Mouse (Mus musculus) megakaryocyte, embryonic 14.5 days (primary cell): ENCODE measurements around the gene Ccdc81.

Source experiments
- FLI1 ChIP-seq: IDR thresholded peaks from 2 replicates; pipeline ENCODE4 v1.6.1; 2012; ENCODE audit warnings: low read length, inconsistent platforms, mixed read lengths
- GATA1 ChIP-seq: IDR thresholded peaks from 3 replicates; pipeline ENCODE4 v1.6.1; 2012; ENCODE audit warnings: mixed read lengths, low read length, inconsistent platforms, borderline replicate concordance

DNA sequence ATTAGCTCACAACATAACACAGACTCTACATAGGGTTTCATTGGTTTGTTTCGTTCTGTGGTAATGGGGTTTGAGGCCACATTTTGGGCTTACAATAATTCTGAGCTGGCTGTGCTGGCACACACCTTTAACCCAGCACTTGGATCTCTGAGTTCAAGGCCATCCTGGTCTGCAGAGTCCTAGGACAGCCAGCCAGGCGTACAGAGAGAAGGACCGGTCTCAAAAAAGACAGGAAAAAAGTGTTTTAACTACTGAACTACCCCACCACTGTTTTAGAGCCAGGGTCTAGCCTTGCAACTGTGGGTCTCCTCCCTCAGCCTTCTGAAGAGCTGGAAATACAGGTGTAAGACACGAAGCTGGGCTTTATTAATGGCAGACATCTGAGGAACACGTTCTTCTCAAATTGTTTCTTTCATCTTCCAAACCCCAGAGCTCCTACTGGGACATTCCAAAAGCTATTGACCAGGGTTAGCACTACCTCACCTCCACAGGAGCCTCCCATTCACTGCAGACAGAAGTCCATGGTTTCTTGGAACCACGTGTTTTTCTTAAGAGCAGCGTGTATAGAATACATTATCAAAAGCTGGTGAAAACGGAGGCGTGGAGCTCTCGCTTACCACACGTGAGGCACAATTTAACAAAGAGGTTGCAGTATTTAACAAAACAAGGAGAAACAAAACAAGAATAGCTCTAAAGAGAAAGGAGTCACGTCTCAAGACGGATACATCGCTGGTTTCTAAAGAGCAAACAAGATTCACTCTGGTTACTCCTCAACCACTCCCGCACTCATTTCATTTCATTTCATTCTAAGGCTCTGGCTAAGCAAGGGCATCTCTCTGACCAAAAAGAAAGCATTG lies 36.3 kb upstream of the Ccdc81 start:
- TF ChIP-seq GATA1 (no peak), FLI1 (no peak)
